Mouse (Mus musculus): ENCODE data around the gene Tmem251.

DNA sequence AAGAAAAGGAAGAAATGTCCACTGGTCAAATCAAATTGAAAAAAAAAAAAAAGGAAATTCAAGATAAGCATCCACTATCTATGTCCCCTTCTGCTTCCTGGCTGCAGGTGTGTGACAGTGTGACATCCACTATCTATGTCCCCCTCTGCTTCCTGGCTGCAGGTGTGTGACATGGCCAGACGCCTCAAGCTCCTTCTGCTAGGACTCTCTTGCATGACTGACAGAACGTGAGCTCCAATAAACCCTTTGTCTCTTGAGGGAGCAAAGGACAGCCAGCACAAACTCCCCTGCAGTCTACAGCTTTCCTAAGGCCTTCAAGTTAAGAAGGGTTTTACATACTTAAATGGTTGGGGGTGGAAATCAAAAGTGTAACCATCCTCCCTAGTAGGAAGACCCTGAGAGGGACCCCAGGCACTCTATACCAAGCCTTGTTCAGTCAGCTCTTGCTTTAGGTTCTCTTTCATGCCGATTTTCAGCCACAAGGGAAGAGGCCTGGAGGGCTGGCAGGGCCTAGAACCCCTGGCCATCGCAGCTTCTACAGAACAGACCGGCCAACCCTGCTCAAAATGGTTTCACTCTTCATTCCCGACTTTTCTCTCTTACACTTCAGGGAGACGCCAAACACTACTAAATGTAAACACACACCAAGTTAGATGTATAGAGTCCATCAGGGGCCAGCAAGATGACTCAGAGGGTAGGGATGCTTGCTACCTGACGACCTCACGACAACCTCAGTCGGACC is 28.7 kb upstream of the Tmem251 start:
- no peak for TF ChIP-seq POLR2A (IDR thresholded peaks at IDR 0.05; ENCODE audit: control insufficient read depth, extremely low read depth, insufficient read depth, low read length, poor library complexity)
- no peak for TF ChIP-seq CTCF (IDR thresholded peaks at IDR 0.05; ENCODE audit: borderline replicate concordance, control insufficient read depth, extremely low read depth, insufficient read depth, low read length, poor library complexity)
